Mouse (Mus musculus): ENCODE data around the gene Pkp1.

Pkp1 gene

GRCm38 (mm10) chr1:135857137-135857775, 61.8 kb downstream of the Pkp1 start:
- DNase-seq (ENCODE audit: low read depth, low spot score): peak; percentile 79

- no peak for DNase-seq (ENCODE audit: low read depth, low spot score)
Measured at GRCm38 (mm10) chr1:135856070-135856469, 62.9 kb downstream of the Pkp1 start.

DNA sequence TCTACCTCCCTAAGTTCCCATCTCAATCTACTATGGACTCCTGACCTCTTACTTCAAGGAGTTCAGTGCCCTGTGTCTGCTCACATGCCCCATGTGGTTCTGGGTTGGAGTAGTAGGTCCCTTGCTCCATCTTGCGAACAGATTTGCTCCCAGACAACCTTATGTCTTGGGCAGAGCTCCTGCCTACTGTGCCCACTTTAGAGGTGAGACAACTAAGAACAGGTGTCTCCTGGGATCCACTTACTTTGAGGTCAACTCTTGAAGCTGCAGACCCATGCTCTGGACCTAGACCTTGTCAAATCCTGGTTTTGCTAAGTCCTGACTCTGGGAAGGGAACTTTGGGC, 63.7 kb downstream of the Pkp1 start:
- no peak for DNase-seq (ENCODE audit: low read depth, low spot score)

DNA sequence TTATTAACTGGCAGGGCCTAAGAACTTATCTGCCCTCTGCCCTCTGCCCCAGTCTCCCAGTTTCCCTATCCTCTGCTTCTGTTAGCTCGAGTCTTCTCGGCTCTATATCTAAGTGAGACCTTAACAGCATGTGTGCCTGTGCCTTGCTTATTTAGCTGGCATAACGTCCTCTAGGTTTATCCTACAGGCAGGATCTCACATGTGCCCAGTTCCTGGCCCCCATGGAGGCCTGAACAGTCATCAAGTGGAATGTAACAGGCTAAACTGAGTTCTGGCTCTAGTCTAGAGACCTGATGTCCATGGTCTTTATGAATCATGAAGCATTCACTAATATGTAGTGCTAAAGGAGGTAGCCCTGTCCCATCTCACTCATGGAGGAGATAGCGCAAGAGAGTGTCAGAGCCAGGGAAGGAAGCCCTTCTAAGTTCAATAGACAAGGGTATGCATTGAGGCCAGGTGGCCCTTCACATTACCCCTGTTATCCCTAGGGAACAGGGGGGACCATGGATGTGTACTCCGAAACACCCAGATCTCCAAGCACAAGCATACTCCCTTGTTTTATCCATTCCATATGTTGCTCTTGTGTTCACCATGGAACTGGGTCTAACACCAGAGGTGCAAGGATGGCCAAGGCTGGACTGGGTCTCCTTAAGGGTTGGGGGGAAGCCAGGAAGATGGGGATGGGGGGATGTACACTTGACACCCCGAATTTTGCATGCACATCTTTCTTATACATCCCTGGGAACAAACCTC, 64.2 kb downstream of the Pkp1 start:
- no peak for DNase-seq (ENCODE audit: low read depth, low spot score)

- no peak for DNase-seq (ENCODE audit: low read depth, low spot score)
Measured at GRCm38 (mm10) chr1:135853200-135853599, 65.8 kb downstream of the Pkp1 start.

DNA sequence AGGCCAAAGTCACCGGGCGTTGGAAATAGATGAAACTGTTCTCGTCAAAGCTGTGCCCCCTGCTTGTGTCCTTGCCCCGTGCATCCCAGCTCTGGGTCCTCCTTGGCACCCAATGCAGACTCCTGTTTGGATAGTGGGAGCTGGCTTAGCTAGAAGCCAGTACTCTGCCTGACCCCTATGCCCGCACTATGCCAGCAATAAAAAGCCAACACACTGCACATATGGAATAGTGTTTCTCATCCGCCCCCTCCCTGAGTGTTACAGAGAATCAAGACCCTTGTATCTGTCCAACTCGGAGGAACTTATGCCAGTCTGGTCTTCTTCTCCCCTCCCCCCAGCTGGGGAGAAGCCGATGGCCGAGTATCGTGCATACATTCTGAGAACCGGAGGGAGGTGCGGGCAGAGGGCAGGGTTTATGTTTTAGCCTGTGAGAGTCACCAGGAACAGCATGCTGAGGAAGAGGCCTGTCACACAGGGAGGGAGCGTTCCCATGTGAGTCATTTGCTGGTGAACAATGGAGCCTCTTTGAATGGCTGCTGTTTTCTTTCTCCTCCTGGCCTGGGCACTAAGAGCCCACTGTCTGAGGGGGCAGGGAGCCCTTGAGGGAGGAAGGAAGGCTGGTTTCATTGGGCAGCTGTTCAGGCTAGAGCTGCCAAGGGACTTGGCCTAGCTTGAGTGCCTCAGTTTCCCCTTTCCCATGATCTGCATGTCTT, 66.8 kb downstream of the Pkp1 start:
- no peak for DNase-seq (ENCODE audit: low read depth, low spot score)

- peak; percentile 45 for DNase-seq (ENCODE audit: low read depth, low spot score)
Measured at GRCm38 (mm10) chr1:135850722-135851512, 68.1 kb downstream of the Pkp1 start.

- DNase-seq (ENCODE audit: low read depth, low spot score): no peak
Measured at GRCm38 (mm10) chr1:135847611-135848351, 71.2 kb downstream of the Pkp1 start.

GRCm38 (mm10) chr1:135847139-135847562, 71.9 kb downstream of the Pkp1 start:
- DNase-seq (ENCODE audit: low read depth, low spot score): peak; percentile 79

DNA sequence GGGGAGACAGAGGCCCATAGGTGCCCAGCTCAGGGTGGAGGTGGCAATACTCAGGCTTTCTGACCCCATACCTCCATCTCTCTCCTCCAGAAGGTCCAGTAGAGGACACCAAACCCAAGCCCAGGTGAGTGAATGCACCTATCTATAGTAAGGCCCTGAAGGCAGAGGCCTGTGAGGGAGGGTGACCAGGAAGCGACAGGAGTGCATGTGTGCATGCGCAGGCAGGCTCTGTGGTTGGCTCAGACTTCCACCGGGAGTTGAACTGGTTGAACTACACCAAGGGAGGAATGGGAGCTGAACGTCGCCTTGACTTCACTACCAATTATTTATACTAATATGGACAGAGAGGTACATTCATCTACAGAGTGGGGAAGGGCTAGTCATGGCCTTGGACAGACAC, 72.4 kb downstream of the Pkp1 start:
- no peak for DNase-seq (ENCODE audit: low read depth, low spot score)

DNA sequence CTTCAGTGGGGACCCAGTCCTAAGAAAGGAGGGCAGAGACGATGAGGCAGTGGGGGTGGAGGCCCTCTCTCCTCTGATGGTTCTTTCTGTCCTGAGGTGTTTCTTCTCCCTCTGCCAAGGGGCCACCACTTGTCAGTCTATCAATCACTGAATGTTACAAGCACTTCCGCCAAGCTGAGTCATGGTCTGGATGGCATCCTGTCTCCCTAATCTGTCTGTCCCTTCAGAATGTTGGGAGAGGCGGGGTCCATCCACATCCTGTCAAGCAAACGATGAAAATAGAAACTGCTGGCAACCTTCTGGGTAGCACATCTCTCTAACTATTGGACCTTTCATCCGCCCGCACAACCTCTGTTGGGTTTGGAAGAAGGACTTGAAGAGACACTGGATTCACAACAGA, 74.5 kb downstream of the Pkp1 start:
- DNase-seq (ENCODE audit: low read depth, low spot score): no peak

- no peak for DNase-seq (ENCODE audit: low read depth, low spot score)
Measured at GRCm38 (mm10) chr1:135843519-135844262, 75.3 kb downstream of the Pkp1 start.

DNA sequence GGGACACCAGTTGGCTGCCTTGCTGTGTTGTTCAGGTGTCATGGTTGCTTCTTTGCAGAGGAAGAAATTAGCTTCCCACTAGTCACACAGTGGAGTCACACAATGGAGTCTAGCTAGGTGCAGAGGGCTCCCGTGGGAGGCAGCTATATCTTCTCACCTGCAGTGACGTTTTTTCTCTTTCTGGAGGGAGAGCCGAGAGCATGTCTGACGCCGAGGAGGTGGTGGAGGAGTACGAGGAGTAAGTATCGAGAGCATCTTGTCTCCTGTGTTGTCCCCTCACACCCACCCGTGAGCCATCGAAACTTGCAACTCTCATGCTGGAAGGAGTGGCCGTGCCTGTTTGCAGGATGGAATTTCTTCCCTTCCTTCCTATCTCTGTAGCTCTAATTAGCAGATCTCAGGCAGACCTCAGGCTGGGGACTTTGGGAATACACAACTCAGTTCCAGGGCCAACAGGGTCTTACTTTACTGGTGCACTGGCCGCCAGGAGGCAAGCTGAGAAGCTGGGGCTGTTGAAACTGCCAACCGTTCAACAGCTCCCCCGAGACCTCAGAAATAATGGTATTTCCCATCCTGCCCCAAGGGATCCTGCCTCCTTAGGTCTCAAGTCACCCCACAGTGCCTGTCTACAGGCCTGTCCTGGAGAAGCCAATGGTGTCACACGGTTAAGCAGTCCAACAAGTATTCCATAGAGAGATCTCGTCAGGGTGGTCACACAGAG, 78.2 kb downstream of the Pkp1 start:
- DNase-seq (ENCODE audit: low read depth, low spot score): no peak

- no peak for DNase-seq (ENCODE audit: low read depth, low spot score)
Measured at GRCm38 (mm10) chr1:135839065-135839464, 79.9 kb downstream of the Pkp1 start.

GRCm38 (mm10) chr1:135838626-135839025, 80.4 kb downstream of the Pkp1 start:
- DNase-seq (ENCODE audit: low read depth, low spot score): no peak

GRCm38 (mm10) chr1:135835716-135836483, 83.1 kb downstream of the Pkp1 start, which contains the start of gene Tnnt2:
Gene Tnnt2, plus strand, starts transcription at chr1:135836354.
- DNase-seq (ENCODE audit: low read depth, low spot score): no peak

DNA sequence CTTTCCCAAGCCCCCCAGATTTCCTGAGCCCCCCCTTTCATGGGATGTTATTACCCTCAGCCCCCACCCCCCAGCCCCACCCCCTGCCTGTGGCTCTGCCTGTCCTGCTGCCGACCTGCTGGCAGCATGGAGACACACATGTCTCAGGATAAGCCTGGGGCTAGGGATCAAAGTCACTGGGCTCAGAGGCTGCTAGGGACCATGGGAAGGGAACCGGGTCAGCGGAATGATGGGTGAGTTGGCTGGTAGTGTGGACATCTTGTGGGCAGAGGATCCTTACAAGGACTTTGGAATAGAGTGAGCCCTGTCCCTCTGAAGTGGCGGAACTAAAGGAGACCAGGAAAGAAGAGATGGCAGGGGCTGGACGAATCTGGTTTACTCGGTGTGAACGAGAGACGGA, 84.0 kb downstream of the Pkp1 start:
- no peak for DNase-seq (ENCODE audit: low read depth, low spot score)

DNA sequence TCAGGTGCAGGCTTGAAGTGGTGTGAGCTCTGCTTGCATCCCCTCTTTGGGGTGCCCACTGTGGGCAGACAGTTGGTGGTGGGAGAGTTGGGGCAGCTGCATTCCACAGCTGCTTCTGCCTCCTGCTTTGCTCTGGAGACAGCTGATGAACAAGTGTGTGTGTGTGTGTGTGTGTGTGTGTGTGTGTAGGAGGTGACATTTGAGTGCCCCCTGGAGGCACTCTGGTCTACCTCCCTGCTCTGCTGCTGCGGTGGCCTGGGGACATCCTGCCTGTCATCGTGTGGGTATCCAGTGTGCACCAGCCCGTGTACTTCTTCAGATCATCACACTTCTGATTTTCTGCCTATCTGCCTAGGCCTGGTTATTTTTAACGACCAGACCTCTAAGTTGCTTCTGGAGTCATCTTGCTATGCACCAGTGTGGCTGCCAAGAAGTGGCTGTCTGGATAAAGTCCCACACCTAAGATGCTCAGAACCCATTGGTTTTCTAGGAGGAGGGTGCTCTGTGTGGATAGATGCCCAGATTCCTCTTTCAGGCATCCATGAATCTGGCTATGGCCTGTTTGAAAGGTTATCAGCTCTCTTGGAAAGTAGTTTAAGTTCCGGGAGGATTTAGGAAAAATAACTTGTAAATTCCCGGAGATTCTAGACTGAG, 84.7 kb downstream of the Pkp1 start:
- DNase-seq (ENCODE audit: low read depth, low spot score): no peak

Measured in ZHBTc4 (cell line).